Mouse (Mus musculus): ENCODE data around the gene H2-D1. TPM values are rescaled to one million over a fixed set of nuclear protein-coding genes. Genes with fewer than 3 reads are reported as not detected.
"Not testable (repeated sequence)": the region's sequence is repeated elsewhere in the genome, so short reads cannot be mapped to it uniquely, and the experiment has no call there.

The H2-D1 gene
- total RNA-seq, 2 experiments from 2014 or later, result 30.2 to 57.3 TPM

GRCm38 (mm10) chr17:35257378-35257777 is 5.2 kb upstream of the H2-D1 start:
- no peak for DNase-seq

GRCm38 (mm10) chr17:35257824-35258491 is 4.6 kb upstream of the H2-D1 start:
- DNase-seq, result peak; percentile 89

- DNase-seq, result peak; percentile 45
These were observed 3.7 kb upstream of the H2-D1 start for GRCm38 (mm10) chr17:35258492-35259478.

- no peak for DNase-seq
These were observed 2.9 kb upstream of the H2-D1 start for GRCm38 (mm10) chr17:35259621-35260020.

GRCm38 (mm10) chr17:35261651-35262050 is 879 bp upstream of the H2-D1 start:
- DNase-seq, result no peak

GRCm38 (mm10) chr17:35263523-35263883 is 973 bp downstream of the H2-D1 start:
- no peak for DNase-seq

GRCm38 (mm10) chr17:35267399-35268086 is 5.0 kb downstream of the H2-D1 start:
- no peak for DNase-seq

- no peak for DNase-seq
These were observed 7.3 kb downstream of the H2-D1 start for GRCm38 (mm10) chr17:35269653-35270347.

- DNase-seq, result no peak
These were observed 9.7 kb downstream of the H2-D1 start for GRCm38 (mm10) chr17:35272249-35272648.

GRCm38 (mm10) chr17:35274770-35275169 is 12.2 kb downstream of the H2-D1 start:
- DNase-seq, result peak; percentile 72

- DNase-seq, result no peak
These were observed 13.9 kb downstream of the H2-D1 start for GRCm38 (mm10) chr17:35276304-35276864.

- no peak for DNase-seq
These were observed 15.5 kb downstream of the H2-D1 start for GRCm38 (mm10) chr17:35278049-35278448.

- no peak for DNase-seq
These were observed 16.6 kb downstream of the H2-D1 start for GRCm38 (mm10) chr17:35278957-35279688.

GRCm38 (mm10) chr17:35280276-35280675 is 17.7 kb downstream of the H2-D1 start:
- no peak for DNase-seq

GRCm38 (mm10) chr17:35285431-35285830 is 22.9 kb downstream of the H2-D1 start:
- DNase-seq, result no peak

GRCm38 (mm10) chr17:35295796-35296195 is 33.3 kb downstream of the H2-D1 start:
- DNase-seq, result not testable (repeated sequence)

- DNase-seq, result not testable (repeated sequence)
These were observed 37.9 kb downstream of the H2-D1 start for GRCm38 (mm10) chr17:35300261-35300945.

GRCm38 (mm10) chr17:35301645-35302258 is 39.2 kb downstream of the H2-D1 start:
- DNase-seq, result peak; percentile 70

GRCm38 (mm10) chr17:35303271-35303670 is 40.7 kb downstream of the H2-D1 start:
- no peak for DNase-seq
